Mouse (Mus musculus) thymus, adult 2 months (tissue): ENCODE measurements around the gene Ift172.

Experiments used
- CTCF ChIP-seq: fragments of 200-500 bp; IDR thresholded peaks from 2 replicates; pipeline ENCODE4 v1.5.1; 2012; ENCODE audit warnings: mild to moderate bottlenecking, control low read depth, low read length, moderate library complexity, borderline replicate concordance; ENCODE audit not compliant: control insufficient read depth, poor library complexity, insufficient read depth; ENCODE audit errors: extremely low read depth
- POLR2A ChIP-seq: fragments of 200-500 bp; IDR thresholded peaks from 2 replicates; pipeline ENCODE4 v1.6.1; 2012; ENCODE audit warnings: mild to moderate bottlenecking, low read length, control low read depth, moderate library complexity; ENCODE audit not compliant: control insufficient read depth, poor library complexity, insufficient read depth; ENCODE audit errors: extremely low read depth

DNA sequence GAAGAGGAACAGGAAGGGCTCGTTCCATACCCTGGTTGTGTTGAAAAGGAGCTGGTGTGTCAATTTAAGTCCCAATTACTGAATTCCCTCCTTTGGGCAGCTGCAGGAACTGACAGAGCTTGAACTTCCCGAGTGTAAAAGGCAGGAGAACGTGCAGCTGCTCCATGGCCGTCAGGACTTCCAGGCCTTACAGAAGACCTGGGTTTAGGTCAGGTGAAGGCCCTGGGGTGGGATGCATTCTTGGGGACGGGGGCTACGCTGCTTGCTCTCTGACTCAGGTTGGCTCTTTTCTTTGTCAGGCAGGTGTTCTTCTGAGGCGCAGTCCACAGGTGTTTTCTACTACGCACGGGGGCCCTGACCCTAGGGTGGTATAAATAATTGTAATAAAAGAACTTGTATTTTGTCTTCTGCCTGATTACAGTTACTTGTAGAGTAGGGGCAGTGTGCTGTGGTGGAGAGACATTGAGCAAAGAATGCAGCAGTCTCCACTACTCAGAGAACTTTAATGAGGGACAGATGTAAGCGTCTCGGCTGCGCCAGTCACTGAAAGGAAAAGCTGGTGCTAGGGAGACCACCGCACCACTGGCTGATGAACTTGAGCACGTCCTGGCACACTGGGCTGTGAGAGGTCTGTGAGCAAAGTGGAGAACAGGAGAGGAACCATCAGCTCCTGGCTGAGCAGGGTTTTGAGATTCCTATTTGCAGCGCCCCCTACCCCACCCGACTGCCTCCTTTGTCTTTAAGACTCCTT lies 37.9 kb downstream of the Ift172 start:
- no peak for TF ChIP-seq CTCF
- TF ChIP-seq POLR2A: no peak
